Mouse (Mus musculus) hindlimb bud, embryonic 11.5 days (tissue): ENCODE measurements at regions not wholly inside any gene's neighbourhood (a gene's known extent, or its start where the extent isn't known, plus 50 kb on each side); places are given as distances from the start of the nearest gene placed in this dataset.

Experiments
- DNase-seq: peaks from one replicate; pipeline ENCODE4 v3.0.0-alpha.2; 2012; ENCODE audit warnings: low read depth, low spot score; ENCODE audit errors: extremely low spot score

DNA sequence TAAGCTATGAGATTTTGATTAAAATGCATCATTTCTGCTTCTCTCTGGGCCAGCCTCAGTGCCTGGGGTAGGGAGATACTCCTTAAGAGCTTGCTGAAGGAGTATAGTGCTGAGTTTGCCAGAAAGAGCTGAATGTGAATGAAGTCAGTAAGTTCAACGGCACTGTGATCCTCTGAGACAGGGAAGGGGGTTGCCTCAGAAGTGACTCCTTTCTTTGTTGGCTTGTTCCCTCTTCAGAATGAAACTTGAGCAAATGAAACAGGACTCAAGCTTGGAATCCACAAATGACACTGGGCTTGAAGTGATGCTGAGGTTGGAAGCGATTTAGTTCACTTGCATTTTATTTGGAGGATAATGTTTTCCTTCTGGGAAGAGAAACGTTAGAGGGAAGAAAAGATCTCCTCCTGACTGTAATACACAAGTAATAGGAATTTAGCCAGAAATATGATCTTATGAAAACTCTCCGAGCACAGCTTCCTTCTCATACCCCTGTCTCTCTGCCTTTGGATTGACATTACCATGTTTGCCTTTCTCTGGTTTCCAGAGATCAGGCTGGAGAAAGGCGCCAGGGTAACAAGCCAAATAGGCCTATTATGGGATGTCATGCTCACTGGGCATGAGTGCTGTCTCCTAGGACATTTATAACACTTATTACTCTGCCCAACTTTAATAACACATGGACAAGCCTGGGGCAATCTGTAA, 77.0 kb upstream of the Ubash3b start:
- DNase-seq, result no peak

DNA sequence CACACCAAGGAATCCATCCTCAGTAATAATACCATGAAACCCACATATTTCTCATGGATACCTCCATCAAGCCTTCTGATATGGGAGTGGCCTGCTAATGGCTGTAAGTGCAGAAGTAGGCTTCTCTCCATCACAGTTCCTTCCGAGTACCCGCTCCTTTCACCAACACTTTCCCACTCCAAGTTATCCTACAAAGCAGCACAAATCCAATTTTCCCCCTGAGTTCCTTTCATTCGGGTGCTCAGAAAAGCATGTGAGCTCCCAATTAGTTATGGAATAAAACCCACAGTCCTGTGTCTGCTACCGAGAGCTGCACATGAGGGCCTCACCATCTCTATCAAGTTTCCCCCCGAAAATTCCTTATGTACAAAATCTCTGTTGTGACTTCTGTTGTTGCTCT, 75.8 kb upstream of the Ubash3b start:
- no peak for DNase-seq

DNA sequence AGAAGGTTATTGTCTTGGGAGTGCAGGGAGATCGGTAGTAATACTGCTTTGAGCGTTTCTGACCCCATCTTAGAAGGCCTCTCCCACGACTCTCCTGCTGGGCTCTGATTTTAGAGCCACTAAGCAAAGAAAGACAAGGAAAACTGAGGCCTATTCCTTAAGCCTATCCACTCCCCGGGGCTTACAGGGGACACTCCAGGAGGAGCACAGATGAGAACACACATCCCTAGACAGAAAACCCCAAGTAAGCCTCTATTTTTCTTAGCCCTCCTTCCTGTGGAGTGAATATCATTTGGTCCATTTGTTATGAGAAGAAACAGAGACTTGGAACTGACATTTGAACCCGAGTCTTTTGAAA, 67.7 kb upstream of the Ubash3b start:
- DNase-seq, result no peak

DNA sequence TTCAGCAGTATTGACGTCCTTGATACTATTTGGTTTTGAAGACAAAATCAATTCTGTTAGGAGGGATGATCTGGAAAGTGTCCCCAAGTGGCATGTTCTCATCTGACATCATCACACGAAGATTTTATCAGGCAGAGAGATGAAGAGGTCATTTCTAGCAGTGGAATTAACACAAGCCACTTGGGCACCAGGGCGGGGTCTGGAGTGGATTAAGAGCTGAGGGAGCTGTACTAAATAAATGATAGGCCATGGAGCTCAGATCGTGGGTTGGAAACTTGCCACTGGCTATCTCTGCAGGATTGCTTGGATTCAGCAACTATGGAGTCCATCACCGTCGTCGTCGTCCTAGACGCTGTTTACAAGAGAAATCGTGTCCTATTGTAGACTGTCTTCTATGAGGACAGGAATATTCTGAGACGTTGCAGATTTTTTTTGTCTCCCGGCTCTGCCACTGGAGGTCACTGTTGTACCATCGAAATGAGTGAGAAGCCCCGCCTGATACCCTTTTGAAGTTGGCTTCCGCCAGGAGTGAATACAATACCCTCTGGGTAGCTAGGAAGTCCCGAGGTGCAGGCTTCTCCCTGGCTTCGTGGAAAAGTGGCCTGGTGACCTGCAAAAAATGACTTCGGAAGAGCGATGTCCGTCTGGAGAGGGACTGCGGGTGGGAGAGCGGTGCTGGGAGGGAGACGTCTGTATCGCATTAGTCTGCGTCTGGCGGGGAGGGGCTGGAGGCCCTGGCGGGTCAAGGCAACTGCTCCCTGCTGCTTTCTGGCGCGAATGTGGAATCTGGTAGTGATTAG, 67.1 kb upstream of the Ubash3b start:
- DNase-seq, result peak; percentile 96

DNA sequence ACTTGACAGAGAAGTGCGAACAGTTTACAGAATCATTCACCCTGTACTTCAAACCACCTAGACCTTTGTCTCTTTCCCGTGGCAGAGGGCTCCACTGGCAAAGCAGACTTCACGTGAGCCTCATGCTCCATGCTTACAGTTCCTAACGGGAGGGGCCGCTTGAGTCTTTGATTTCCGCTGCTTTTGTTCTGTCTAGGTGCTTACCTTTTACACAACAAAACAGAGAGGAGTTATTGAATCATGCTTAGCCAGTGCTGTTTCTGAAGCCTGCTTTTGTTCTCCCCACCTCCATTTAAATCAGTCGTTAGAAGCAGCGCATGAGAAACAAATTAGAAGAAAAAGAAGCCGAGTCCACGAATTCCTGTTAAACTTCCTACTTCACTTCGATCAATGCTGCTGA, 61.9 kb upstream of the Ubash3b start:
- no peak for DNase-seq

DNA sequence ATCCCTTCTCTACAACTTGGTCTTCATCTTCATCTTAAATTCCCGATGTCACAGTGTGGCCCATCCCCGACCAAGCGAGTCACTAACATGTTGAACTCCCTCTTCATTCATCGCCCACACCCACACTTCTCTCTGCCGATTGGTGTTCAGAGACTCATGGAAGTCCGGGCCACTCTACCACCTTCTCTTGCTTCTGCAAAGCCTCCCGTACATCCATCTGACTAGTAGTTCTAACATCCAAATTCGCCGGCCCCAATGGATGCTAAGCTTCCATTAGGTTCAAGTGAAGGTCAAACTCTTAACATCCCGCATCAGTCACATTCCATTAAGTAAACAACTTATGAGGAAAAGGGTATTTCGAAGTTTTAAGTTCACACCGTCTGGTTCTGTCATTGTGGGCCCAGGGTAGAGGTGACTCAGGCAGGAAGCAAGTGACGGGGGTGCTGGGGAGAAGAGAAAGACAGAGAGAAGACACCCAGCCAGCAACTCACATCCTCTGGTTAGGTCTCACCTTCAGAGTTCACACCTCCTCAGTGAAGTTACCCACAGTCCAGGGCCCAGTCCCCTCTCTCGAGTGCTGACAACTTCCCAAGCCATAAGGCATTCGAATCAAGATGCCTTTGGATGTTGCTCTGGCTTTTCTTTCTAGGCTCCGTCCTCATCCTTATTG, 61.0 kb upstream of the Ubash3b start:
- DNase-seq, result no peak

DNA sequence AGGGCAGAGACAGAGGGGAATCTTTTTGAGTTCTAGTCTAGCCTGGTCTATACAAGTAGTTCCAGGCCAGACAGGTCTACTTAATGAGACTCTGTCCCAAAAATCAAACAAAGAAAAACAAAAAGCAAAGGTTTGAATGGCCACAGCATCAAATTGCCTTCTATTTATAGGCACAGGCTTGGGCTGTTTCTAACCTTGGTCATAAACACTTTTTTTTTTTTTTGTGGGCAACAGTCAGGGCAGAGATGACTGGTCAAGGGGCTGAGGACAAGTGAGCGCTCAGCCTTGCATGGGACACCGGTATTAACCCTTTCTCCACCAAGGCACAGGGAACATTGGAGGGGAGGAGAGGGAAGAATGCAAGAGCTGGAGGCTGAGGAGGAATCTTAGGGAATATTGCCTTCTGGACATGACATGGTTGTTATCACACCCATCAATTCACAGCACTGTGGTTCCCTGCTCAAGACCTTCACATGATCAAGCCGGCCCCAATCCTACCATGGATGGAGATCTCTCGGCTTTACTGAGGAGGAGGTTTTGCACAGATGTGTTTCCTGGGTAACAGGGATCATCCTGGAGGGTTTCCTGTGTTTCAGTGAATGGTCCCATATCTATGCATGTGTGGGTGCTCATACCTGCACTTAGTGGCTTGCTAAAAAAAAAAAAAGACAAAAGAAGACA, 59.8 kb upstream of the Ubash3b start:
- DNase-seq, result no peak

DNA sequence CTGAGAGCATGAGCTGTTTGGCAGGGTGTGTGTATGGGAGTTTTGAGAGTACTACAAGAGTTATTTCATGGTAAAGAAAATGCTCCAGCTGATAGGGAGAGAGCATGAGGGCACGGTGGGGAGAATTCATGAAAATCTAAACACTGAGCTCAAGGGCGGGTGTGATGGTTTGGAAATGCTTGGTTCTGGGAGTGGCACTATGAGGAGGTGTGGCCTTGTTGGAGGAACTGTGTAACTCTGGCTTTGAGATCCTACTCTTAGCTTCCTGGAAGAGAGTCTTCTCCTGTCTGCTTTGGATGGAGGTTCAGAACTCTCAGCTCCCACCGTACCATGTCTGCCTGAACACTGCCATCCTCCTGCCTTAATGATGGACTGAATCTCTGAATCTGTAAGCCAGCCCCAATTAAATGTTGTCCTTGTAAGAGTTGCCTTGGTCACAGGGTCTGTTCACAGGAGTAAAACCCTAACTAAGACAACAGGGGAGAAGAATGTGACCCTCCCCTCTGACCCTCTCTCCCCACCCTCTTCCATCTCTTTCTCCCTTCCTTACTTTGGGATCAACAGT, 58.7 kb upstream of the Ubash3b start:
- DNase-seq, result no peak

DNA sequence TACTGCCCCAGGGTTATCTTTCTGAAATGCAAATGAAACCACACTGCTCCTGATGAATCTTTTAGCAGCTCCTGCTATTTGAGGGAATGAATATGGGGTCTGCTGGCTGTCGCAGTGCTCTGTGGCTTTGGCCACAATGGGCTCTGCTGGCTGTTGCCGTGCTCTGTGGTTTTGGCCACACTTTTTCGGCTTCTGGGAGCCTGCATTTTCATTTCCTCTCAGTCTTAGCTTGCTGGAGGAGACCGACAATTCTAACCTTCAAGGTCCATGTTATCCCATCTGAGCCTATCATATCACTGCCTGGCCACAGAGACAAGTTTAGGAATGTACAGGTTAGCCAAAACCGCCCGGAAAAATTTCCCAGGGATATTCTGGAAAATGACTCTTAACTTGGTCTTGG, 57.2 kb upstream of the Ubash3b start:
- DNase-seq, result no peak

DNA sequence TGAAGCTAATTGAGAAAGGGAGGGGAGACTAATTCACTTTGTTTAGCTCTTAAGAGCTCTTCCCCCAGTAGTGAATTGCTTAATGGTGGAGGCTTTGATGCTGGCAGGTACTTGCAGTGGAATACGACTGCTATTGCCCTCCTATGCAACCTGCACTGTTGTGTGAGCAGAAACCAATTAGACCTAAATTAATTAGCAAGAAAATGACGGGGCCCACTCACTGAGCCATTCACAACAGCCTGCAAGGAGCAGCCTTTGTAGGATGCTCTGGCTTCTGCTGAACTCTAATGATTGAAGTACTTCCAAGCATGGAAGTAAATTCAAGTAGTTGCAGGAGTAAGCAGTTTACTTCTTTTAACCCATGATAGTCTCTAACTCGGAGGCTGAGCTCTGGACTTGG, 54.8 kb upstream of the Ubash3b start:
- no peak for DNase-seq

DNA sequence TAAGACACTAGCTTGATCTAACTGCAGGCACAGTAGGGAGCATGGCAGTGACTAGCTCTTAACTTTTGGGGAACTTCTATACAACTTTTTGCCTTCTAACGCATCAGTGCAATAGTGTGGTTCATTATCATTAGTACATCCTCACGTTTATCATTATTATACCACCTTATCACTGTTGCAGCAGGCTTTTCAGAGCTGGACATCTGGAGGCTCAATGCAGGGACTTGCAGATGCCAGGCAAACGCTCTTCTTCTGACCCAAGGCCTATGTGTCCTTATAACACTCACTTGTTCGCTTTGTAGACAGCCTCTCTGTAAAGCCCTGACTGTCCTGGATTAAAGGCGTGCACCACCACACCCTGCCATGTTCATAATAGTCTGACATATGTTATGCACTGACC, 53.5 kb upstream of the Ubash3b start:
- DNase-seq, result no peak

DNA sequence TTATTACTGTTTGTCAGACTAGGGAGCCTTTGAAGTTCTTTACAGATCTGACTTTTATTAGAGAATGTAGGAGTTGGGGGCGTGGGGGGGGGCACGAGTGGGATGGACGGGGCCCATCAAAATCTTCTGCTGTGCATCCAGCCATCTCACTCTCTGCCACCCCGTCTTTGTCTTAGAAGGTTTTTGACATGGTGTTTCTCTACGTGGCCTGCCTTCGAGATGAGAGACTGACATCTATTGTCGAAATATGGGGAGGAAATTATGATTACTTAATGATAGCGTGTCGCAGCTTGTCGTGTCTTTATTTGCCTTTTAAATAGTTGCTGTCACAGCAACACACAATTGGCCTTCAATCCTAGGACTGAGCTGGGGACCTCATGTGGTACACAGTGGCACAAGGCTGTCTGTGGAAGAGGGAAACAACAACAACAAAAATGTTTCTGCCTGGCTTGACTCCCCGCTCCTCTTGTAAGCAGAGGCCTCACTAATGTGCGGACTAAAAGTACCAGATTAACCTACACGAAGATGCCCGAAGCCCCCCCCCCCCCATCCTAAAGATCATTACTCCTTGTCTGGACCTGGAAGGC, 51.5 kb upstream of the Ubash3b start:
- DNase-seq, result no peak

DNA sequence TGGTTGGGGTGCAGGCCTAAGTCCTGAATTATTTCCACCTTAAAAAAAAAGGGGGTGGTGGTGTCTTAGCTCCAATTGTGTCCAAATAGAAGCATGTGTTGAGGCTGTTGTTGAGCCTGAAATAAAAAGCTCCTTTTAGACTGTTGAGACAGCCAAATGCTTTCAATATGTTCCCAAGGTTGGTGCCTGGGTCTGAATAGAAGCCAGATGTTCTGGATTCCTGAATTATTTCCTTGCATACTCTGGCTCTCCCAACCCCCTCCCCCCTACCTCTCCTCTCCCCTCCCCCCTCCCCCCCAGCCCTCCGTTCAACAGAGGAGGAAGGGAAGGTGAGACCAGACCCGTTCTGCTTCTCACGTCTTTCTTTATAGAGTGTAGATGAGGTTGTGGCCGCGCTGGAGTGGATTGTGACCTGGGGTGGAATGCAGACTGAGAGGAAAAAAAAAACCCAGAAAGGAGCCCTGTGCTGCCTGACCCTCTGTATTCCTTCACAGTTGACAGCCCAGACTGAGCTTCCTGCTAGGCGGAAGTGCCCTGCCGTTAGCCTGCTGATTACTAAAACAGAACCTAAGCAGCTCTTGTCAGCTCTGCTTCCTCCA, 50.9 kb upstream of the Ubash3b start:
- DNase-seq, result peak; percentile 79

DNA sequence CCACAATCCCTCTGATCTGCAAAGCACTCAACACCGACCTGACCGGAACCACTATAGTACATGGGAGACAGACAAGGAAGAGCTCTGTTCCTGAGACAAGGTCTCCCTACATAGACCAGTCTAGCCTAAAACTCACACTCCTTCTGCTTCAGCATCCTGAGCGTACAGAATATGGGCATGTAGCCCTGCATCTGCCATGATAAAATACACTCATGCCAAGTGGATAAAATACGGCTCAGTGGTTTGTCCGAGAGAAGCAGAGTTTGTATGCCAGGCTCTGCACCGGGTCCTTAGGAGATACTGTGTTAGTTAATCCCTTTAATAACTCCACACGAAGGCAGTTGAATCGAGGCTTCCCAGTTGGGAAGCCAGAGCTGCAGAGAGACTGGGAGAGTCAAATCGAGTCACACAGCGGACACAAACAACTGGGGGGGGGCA, 50.4 kb upstream of the Ubash3b start:
- DNase-seq, result no peak
